Mouse (Mus musculus): ENCODE measurements around the gene Dtl. TPM values are rescaled to one million over a fixed set of nuclear protein-coding genes. Genes with fewer than 3 reads are reported as not detected.
A peak's percentile ranks its signal among the peaks of the same experiment; 100 is the strongest.

Gene Dtl
- polyA plus RNA-seq, 1 experiment from 2014 or later, result 2.0 TPM

GRCm38 (mm10) chr1:191596076-191596475, 20.7 kb upstream of the Dtl start:
- H3K79me2 ChIP-seq (ENCODE audit: inconsistent target), result peaks cover 11% of the 10 kb centered on the region
- no peak overlapping the region for H3K4me3 ChIP-seq (ENCODE audit: inconsistent target)
- no peak overlapping the region for H3K27ac ChIP-seq
- 95% methylated on average over 8 of the region's 8 CpGs for WGBS (ENCODE audit: missing documents)
- H3K36me3 ChIP-seq (ENCODE audit: inconsistent target), result peaks cover 9% of the 10 kb centered on the region; the same call in 1 of the 2 replicates

GRCm38 (mm10) chr1:191592016-191592720, 16.8 kb upstream of the Dtl start:
- 54% methylated on average over 12 of the region's 12 CpGs for WGBS (ENCODE audit: missing documents)
- Histone ChIP-seq H3K79me2 (ENCODE audit: inconsistent target) (peaks cover 6% of the 10 kb centered on the region; the same call in 1 of the 2 replicates), H3K36me3 (ENCODE audit: inconsistent target) (peaks cover 9% of the 10 kb centered on the region; the same call in 1 of the 2 replicates), H3K4me3 (ENCODE audit: inconsistent target) (no peak overlapping the region; the same call in 1 of the 2 replicates), H3K27ac (peak overlapping the region; percentile 59)

GRCm38 (mm10) chr1:191588749-191589148, 13.4 kb upstream of the Dtl start:
- peaks cover 13% of the 10 kb centered on the region; the same call in 1 of the 2 replicates for H3K36me3 ChIP-seq (ENCODE audit: inconsistent target)
- no peak overlapping the region for H3K27ac ChIP-seq
- H3K4me3 ChIP-seq (ENCODE audit: inconsistent target), result no peak overlapping the region
- H3K79me2 ChIP-seq (ENCODE audit: inconsistent target), result peaks cover 6% of the 10 kb centered on the region; the same call in 1 of the 2 replicates
- 88% methylated on average over 2 of the region's 2 CpGs for WGBS (ENCODE audit: missing documents)

GRCm38 (mm10) chr1:191587062-191587461, 11.7 kb upstream of the Dtl start:
- peaks cover 24% of the 10 kb centered on the region for H3K36me3 ChIP-seq (ENCODE audit: inconsistent target)
- no peak overlapping the region for H3K27ac ChIP-seq
- H3K4me3 ChIP-seq (ENCODE audit: inconsistent target), result no peak overlapping the region
- 93% methylated on average over 3 of the region's 3 CpGs for WGBS (ENCODE audit: missing documents)
- peaks cover 18% of the 10 kb centered on the region; the same call in 1 of the 2 replicates for H3K79me2 ChIP-seq (ENCODE audit: inconsistent target)

GRCm38 (mm10) chr1:191585704-191586103, 10.4 kb upstream of the Dtl start:
- WGBS (ENCODE audit: missing documents), result 100% methylated on average over 2 of the region's 2 CpGs
- Histone ChIP-seq H3K27ac (no peak overlapping the region), H3K4me3 (ENCODE audit: inconsistent target) (no peak overlapping the region), H3K79me2 (ENCODE audit: inconsistent target) (peaks cover 31% of the 10 kb centered on the region), H3K36me3 (ENCODE audit: inconsistent target) (peaks cover 24% of the 10 kb centered on the region)

GRCm38 (mm10) chr1:191584483-191584882, 9.1 kb upstream of the Dtl start:
- 97% methylated on average over 4 of the region's 4 CpGs for WGBS (ENCODE audit: missing documents)
- H3K79me2 ChIP-seq (ENCODE audit: inconsistent target), result peaks cover 37% of the 10 kb centered on the region

GRCm38 (mm10) chr1:191583836-191584235, 8.5 kb upstream of the Dtl start:
- WGBS (ENCODE audit: missing documents), result 98% methylated on average over 4 of the region's 4 CpGs
- Histone ChIP-seq H3K36me3 (ENCODE audit: inconsistent target) (peaks cover 24% of the 10 kb centered on the region), H3K27ac (no peak overlapping the region), H3K79me2 (ENCODE audit: inconsistent target) (peaks cover 44% of the 10 kb centered on the region), H3K4me3 (ENCODE audit: inconsistent target) (no peak overlapping the region)

More at GRCm38 (mm10) chr1:191584483-191584882, 9.1 kb upstream of the Dtl start:
- H3K36me3 ChIP-seq (ENCODE audit: inconsistent target), result peaks cover 24% of the 10 kb centered on the region
- no peak overlapping the region for H3K27ac ChIP-seq
- H3K4me3 ChIP-seq (ENCODE audit: inconsistent target), result no peak overlapping the region

- no peak overlapping the region for H3K4me3 ChIP-seq (ENCODE audit: inconsistent target)
- H3K79me2 ChIP-seq (ENCODE audit: inconsistent target), result peaks cover 66% of the 10 kb centered on the region
- peaks cover 23% of the 10 kb centered on the region for H3K36me3 ChIP-seq (ENCODE audit: inconsistent target)
- WGBS (ENCODE audit: missing documents), result 90% methylated on average over 4 of the region's 4 CpGs
- H3K27ac ChIP-seq, result no peak overlapping the region
Measured at GRCm38 (mm10) chr1:191581641-191582040, 6.3 kb upstream of the Dtl start.

- no peak overlapping the region for H3K27ac ChIP-seq
- 95% methylated on average over 3 of the region's 3 CpGs for WGBS (ENCODE audit: missing documents)
- H3K36me3 ChIP-seq (ENCODE audit: inconsistent target), result peaks cover 19% of the 10 kb centered on the region
- H3K79me2 ChIP-seq (ENCODE audit: inconsistent target), result peaks cover 73% of the 10 kb centered on the region
- no peak overlapping the region for H3K4me3 ChIP-seq (ENCODE audit: inconsistent target)
Measured at GRCm38 (mm10) chr1:191579524-191579923, 4.2 kb upstream of the Dtl start.

- H3K4me3 ChIP-seq (ENCODE audit: inconsistent target), result peak overlapping the region; percentile 77
- no peaks in the 10 kb centered on the region for H3K36me3 ChIP-seq (ENCODE audit: inconsistent target)
- H3K27ac ChIP-seq, result peak overlapping the region; percentile 44
- under 1% methylated on average over 52 of the region's 52 CpGs for WGBS (ENCODE audit: missing documents)
- H3K79me2 ChIP-seq (ENCODE audit: inconsistent target), result peaks cover 86% of the 10 kb centered on the region
Measured at GRCm38 (mm10) chr1:191574871-191575457, 380 bp downstream of the Dtl start.

GRCm38 (mm10) chr1:191573906-191574639, 1.3 kb downstream of the Dtl start:
- Histone ChIP-seq H3K36me3 (ENCODE audit: inconsistent target) (no peaks in the 10 kb centered on the region), H3K27ac (peak overlapping the region; percentile 44)
- WGBS (ENCODE audit: missing documents), result 3% methylated on average over 13 of the region's 13 CpGs

GRCm38 (mm10) chr1:191570415-191570814, 4.9 kb downstream of the Dtl start:
- WGBS (ENCODE audit: missing documents), result 50% methylated on average over 3 of the region's 3 CpGs
- no peak overlapping the region for H3K27ac ChIP-seq
- H3K79me2 ChIP-seq (ENCODE audit: inconsistent target), result peaks cover 85% of the 10 kb centered on the region
- no peaks in the 10 kb centered on the region for H3K36me3 ChIP-seq (ENCODE audit: inconsistent target)
- H3K4me3 ChIP-seq (ENCODE audit: inconsistent target), result no peak overlapping the region

More at GRCm38 (mm10) chr1:191573906-191574639, 1.3 kb downstream of the Dtl start:
- Histone ChIP-seq H3K79me2 (ENCODE audit: inconsistent target) (peaks cover 86% of the 10 kb centered on the region), H3K4me3 (ENCODE audit: inconsistent target) (peak overlapping the region; percentile 77)

- H3K79me2 ChIP-seq (ENCODE audit: inconsistent target), result peaks cover 85% of the 10 kb centered on the region
- WGBS (ENCODE audit: missing documents), result 97% methylated on average over 2 of the region's 2 CpGs
- H3K27ac ChIP-seq, result no peak overlapping the region
- no peak overlapping the region for H3K4me3 ChIP-seq (ENCODE audit: inconsistent target)
- no peaks in the 10 kb centered on the region for H3K36me3 ChIP-seq (ENCODE audit: inconsistent target)
Measured at GRCm38 (mm10) chr1:191569625-191570024, 5.7 kb downstream of the Dtl start.

GRCm38 (mm10) chr1:191567859-191568258, 7.5 kb downstream of the Dtl start:
- no peak overlapping the region for H3K27ac ChIP-seq
- WGBS (ENCODE audit: missing documents), result 100% methylated on average over 1 of the region's 1 CpGs
- no peak overlapping the region for H3K4me3 ChIP-seq (ENCODE audit: inconsistent target)
- peaks cover 67% of the 10 kb centered on the region for H3K79me2 ChIP-seq (ENCODE audit: inconsistent target)
- H3K36me3 ChIP-seq (ENCODE audit: inconsistent target), result no peaks in the 10 kb centered on the region

Data from macrophage (primary cell).